Mouse (Mus musculus): ENCODE results near the gene Aars2.
A peak's percentile ranks its signal among the peaks of the same experiment; 100 is the strongest.

- TF ChIP-seq POLR2A (IDR thresholded peaks at IDR 0.05; ENCODE audit: control insufficient read depth, extremely low read depth, insufficient read depth, low read length, poor library complexity) = no peak
- peak; percentile 89; the same call in 1 of the 2 replicates for TF ChIP-seq CTCF (IDR thresholded peaks at IDR 0.05; ENCODE audit: borderline replicate concordance, control insufficient read depth, extremely low read depth, insufficient read depth, low read length, poor library complexity)
Measured at GRCm38 (mm10) chr17:45478234-45478825, 28.3 kb upstream of the Aars2 start.
